Mouse (Mus musculus) liver, embryonic 15.5 days (tissue): Measurements from ENCODE around the gene Fbxo34. TPM values are rescaled to one million over a fixed set of nuclear protein-coding genes. Genes with fewer than 3 reads are reported as not detected.
"Not testable (repeated sequence)": the region's sequence is repeated elsewhere in the genome, so short reads cannot be mapped to it uniquely, and the experiment has no call there.

Experiments used
- ATAC-seq: fragments of 200-750 bp; cut with Nextera tagmentation; 2 replicates; pipeline ENCODE4 v1.8.0; 2017; ENCODE audit warnings: moderate number of reproducible peaks, mild to moderate bottlenecking, moderate library complexity; ENCODE audit not compliant: insufficient read depth
- H3K27ac ChIP-seq: fragments of 300-500 bp; sonication (generic); replicated peaks from 2 replicates; pipeline ENCODE4 v1.5.1; 2015; ENCODE audit warnings: mild to moderate bottlenecking, inconsistent platforms
- H3K27me3 ChIP-seq: fragments of 300-500 bp; sonication (generic); 2 replicates; pipeline ENCODE4 v1.6.1; 2015; ENCODE audit warnings: mild to moderate bottlenecking, inconsistent platforms
- H3K36me3 ChIP-seq: fragments of 300-500 bp; sonication (generic); replicated peaks from 2 replicates; pipeline ENCODE4 v1.6.1; 2015; ENCODE audit warnings: moderate library complexity, mild to moderate bottlenecking, inconsistent platforms
- H3K4me1 ChIP-seq: fragments of 300-500 bp; sonication (generic); replicated peaks from 2 replicates; pipeline ENCODE4 v1.6.1; 2015; ENCODE audit warnings: inconsistent platforms
- H3K4me2 ChIP-seq: fragments of 300-500 bp; sonication (generic); 2 replicates; pipeline ENCODE4 v1.6.1; 2015; ENCODE audit warnings: moderate library complexity, mild to moderate bottlenecking, inconsistent platforms
- H3K4me3 ChIP-seq: fragments of 300-500 bp; sonication (generic); replicated peaks from 2 replicates; pipeline ENCODE4 v1.5.1; 2015; ENCODE audit warnings: mild to moderate bottlenecking, inconsistent platforms
- H3K9ac ChIP-seq: fragments of 300-500 bp; sonication (generic); 2 replicates; pipeline ENCODE4 v1.6.1; 2015; ENCODE audit warnings: moderate library complexity, mild to moderate bottlenecking, inconsistent platforms
- H3K9me3 ChIP-seq: fragments of 300-500 bp; sonication (generic); replicated peaks from 2 replicates; pipeline ENCODE4 v1.6.1; 2016; ENCODE audit warnings: inconsistent platforms
- WGBS: fragments of 180-500 bp; shearing (Covaris S2); methylation state at CpG from one replicate; pipeline ENCODE4 v1.1.7; 2015; ENCODE audit warnings: mixed read lengths; ENCODE audit not compliant: insufficient replicate concordance; 5-methylcytosine and 5-hydroxymethylcytosine counted together
- polyA plus RNA-seq: library from polyadenylated mRNA; unstranded; fragments of >200 nt; fragmentation: Nextera tagmentation; extraction: Ambion mirVana; gene quantifications from 2 replicates; pipeline ENCODE4 v1.2.1, GENCODE M21; 2015

The Fbxo34 gene
- polyA plus RNA-seq, 1 experiment from 2014 or later, result 40.4 TPM

GRCm38 (mm10) chr14:47520751-47521449, 70.7 kb downstream of the Fbxo34 start:
- Histone ChIP-seq H3K4me2 (peak overlapping the region; percentile 55), H3K4me1 (peaks cover 84% of the 10 kb centered on the region), H3K9me3 (no peaks in the 10 kb centered on the region), H3K27me3 (no peaks in the 10 kb centered on the region), H3K9ac (peak overlapping the region; percentile 45), H3K27ac (peak overlapping the region; percentile 92), H3K4me3 (no peak overlapping the region), H3K36me3 (peaks cover 14% of the 10 kb centered on the region)
- WGBS, result 57% methylated on average over 13 of the region's 13 CpGs
- ATAC-seq, result no peak

- peak overlapping the region; percentile 92 for H3K27ac ChIP-seq
- H3K4me1 ChIP-seq, result peaks cover 84% of the 10 kb centered on the region
- no peaks in the 10 kb centered on the region for H3K27me3 ChIP-seq
- ATAC-seq, result peak; percentile 40
- H3K9ac ChIP-seq, result peak overlapping the region; percentile 45
- peak overlapping the region; percentile 55 for H3K4me2 ChIP-seq
- H3K9me3 ChIP-seq, result no peaks in the 10 kb centered on the region
- 67% methylated on average over 1 of the region's 1 CpGs for WGBS
- peaks cover 14% of the 10 kb centered on the region for H3K36me3 ChIP-seq
- no peak overlapping the region for H3K4me3 ChIP-seq
Measured at GRCm38 (mm10) chr14:47521609-47522008, 71.4 kb downstream of the Fbxo34 start.

GRCm38 (mm10) chr14:47522301-47522700, 72.1 kb downstream of the Fbxo34 start:
- peaks cover 84% of the 10 kb centered on the region for H3K4me1 ChIP-seq

GRCm38 (mm10) chr14:47525374-47525773, 75.2 kb downstream of the Fbxo34 start:
- Histone ChIP-seq H3K27me3 (no peaks in the 10 kb centered on the region), H3K36me3 (peaks cover 33% of the 10 kb centered on the region), H3K9me3 (no peaks in the 10 kb centered on the region), H3K27ac (peak overlapping the region; percentile 92), H3K4me2 (peak overlapping the region; percentile 14; the same call in 1 of the 2 replicates), H3K4me1 (peaks cover 75% of the 10 kb centered on the region), H3K4me3 (no peak overlapping the region), H3K9ac (no peak overlapping the region)
- WGBS, result 59% methylated on average over 8 of the region's 8 CpGs
- no peak for ATAC-seq

More at GRCm38 (mm10) chr14:47522301-47522700, 72.1 kb downstream of the Fbxo34 start:
- no peaks in the 10 kb centered on the region for H3K9me3 ChIP-seq
- H3K27me3 ChIP-seq, result no peaks in the 10 kb centered on the region
- H3K27ac ChIP-seq, result peak overlapping the region; percentile 92
- peaks cover 15% of the 10 kb centered on the region for H3K36me3 ChIP-seq
- H3K9ac ChIP-seq, result peak overlapping the region; percentile 45
- ATAC-seq, result peak; percentile 96
- peak overlapping the region; percentile 55 for H3K4me2 ChIP-seq
- H3K4me3 ChIP-seq, result no peak overlapping the region
- WGBS, result 9% methylated on average over 7 of the region's 7 CpGs

GRCm38 (mm10) chr14:47525861-47526260, 75.6 kb downstream of the Fbxo34 start:
- Histone ChIP-seq H3K27me3 (no peaks in the 10 kb centered on the region), H3K4me2 (peak overlapping the region; percentile 14; the same call in 1 of the 2 replicates), H3K4me1 (peaks cover 72% of the 10 kb centered on the region), H3K27ac (peak overlapping the region; percentile 92), H3K9ac (peak overlapping the region; percentile 30), H3K36me3 (peaks cover 37% of the 10 kb centered on the region), H3K9me3 (no peaks in the 10 kb centered on the region), H3K4me3 (no peak overlapping the region)
- 84% methylated on average over 5 of the region's 5 CpGs for WGBS
- no peak for ATAC-seq

GRCm38 (mm10) chr14:47527833-47528232, 77.6 kb downstream of the Fbxo34 start:
- peaks cover 68% of the 10 kb centered on the region for H3K4me1 ChIP-seq
- peak overlapping the region; percentile 33 for H3K9ac ChIP-seq
- WGBS, result 20% methylated on average over 2 of the region's 2 CpGs
- H3K27me3 ChIP-seq, result no peaks in the 10 kb centered on the region
- H3K4me3 ChIP-seq, result no peak overlapping the region
- peak overlapping the region; percentile 53 for H3K4me2 ChIP-seq
- ATAC-seq, result peak; percentile 98
- H3K9me3 ChIP-seq, result no peaks in the 10 kb centered on the region
- H3K27ac ChIP-seq, result peak overlapping the region; percentile 92
- H3K36me3 ChIP-seq, result peaks cover 55% of the 10 kb centered on the region

GRCm38 (mm10) chr14:47528293-47528692, 78.1 kb downstream of the Fbxo34 start:
- Histone ChIP-seq H3K36me3 (peaks cover 55% of the 10 kb centered on the region), H3K9ac (peak overlapping the region; percentile 32; the same call in 1 of the 2 replicates), H3K4me3 (no peak overlapping the region), H3K4me1 (peaks cover 73% of the 10 kb centered on the region), H3K27ac (peak overlapping the region; percentile 92), H3K27me3 (no peaks in the 10 kb centered on the region), H3K9me3 (no peaks in the 10 kb centered on the region), H3K4me2 (peak overlapping the region; percentile 53)
- WGBS, result 33% methylated on average over 3 of the region's 3 CpGs
- ATAC-seq, result peak; percentile 75

GRCm38 (mm10) chr14:47529019-47529418, 78.8 kb downstream of the Fbxo34 start:
- peak overlapping the region; percentile 92 for H3K27ac ChIP-seq
- WGBS, result 36% methylated on average over 8 of the region's 8 CpGs

GRCm38 (mm10) chr14:47529592-47529991, 79.4 kb downstream of the Fbxo34 start:
- not testable (repeated sequence) for H3K27ac ChIP-seq
- H3K36me3 ChIP-seq, result peaks cover 53% of the 10 kb centered on the region

More at GRCm38 (mm10) chr14:47529019-47529418, 78.8 kb downstream of the Fbxo34 start:
- Histone ChIP-seq H3K9me3 (no peaks in the 10 kb centered on the region), H3K4me1 (peaks cover 79% of the 10 kb centered on the region), H3K36me3 (peaks cover 55% of the 10 kb centered on the region), H3K4me3 (no peak overlapping the region), H3K27me3 (no peaks in the 10 kb centered on the region), H3K4me2 (no peak overlapping the region), H3K9ac (no peak overlapping the region)
- ATAC-seq, result no peak

GRCm38 (mm10) chr14:47532496-47532895, 82.3 kb downstream of the Fbxo34 start:
- Histone ChIP-seq H3K36me3 (peaks cover 37% of the 10 kb centered on the region), H3K4me2 (peak overlapping the region; percentile 57; the same call in 1 of the 2 replicates), H3K4me3 (no peak overlapping the region), H3K9me3 (no peaks in the 10 kb centered on the region), H3K9ac (0 out of 2 replicates have a peak overlapping the region, but pooled peaks have one; percentile 44), H3K27ac (peak overlapping the region; percentile 97), H3K27me3 (no peaks in the 10 kb centered on the region), H3K4me1 (peaks cover 64% of the 10 kb centered on the region)
- no peak for ATAC-seq
- WGBS, result 71% methylated on average over 1 of the region's 1 CpGs

More at GRCm38 (mm10) chr14:47529592-47529991, 79.4 kb downstream of the Fbxo34 start:
- WGBS, result 88% methylated on average over 12 of the region's 12 CpGs
- H3K9ac ChIP-seq, H3K4me2 ChIP-seq, H3K27me3 ChIP-seq, ATAC-seq, H3K9me3 ChIP-seq, H3K4me3 ChIP-seq: not testable (repeated sequence)
- peaks cover 79% of the 10 kb centered on the region for H3K4me1 ChIP-seq

- ATAC-seq, result peak; percentile 94
- 9% methylated on average over 11 of the region's 11 CpGs for WGBS
- H3K9me3 ChIP-seq, result no peaks in the 10 kb centered on the region
- H3K4me1 ChIP-seq, result peaks cover 53% of the 10 kb centered on the region
- H3K4me3 ChIP-seq, result no peak overlapping the region
- no peaks in the 10 kb centered on the region for H3K27me3 ChIP-seq
- H3K27ac ChIP-seq, result peak overlapping the region; percentile 97
- peak overlapping the region; percentile 49 for H3K9ac ChIP-seq
- H3K36me3 ChIP-seq, result peaks cover 37% of the 10 kb centered on the region
- H3K4me2 ChIP-seq, result peak overlapping the region; percentile 57
Measured at GRCm38 (mm10) chr14:47533365-47534175, 83.3 kb downstream of the Fbxo34 start.
